Mouse (Mus musculus) c-Kit-negative CD71-positive TER-119-positive erythroid progenitor cells, embryonic 14.5 days (primary cell): ENCODE results near the gene Gk2.

Experiments
- DNase-seq: peaks from one replicate; pipeline ENCODE4 v3.0.0-alpha.2; 2013; ENCODE audit warnings: low read depth, low spot score

The Gk2 gene

GRCm38 (mm10) chr5:97456816-97457215 lies at the start of gene Gk2:
Gk2 (minus strand) TSS chr5:97457021.
- DNase-seq, result no peak

DNA sequence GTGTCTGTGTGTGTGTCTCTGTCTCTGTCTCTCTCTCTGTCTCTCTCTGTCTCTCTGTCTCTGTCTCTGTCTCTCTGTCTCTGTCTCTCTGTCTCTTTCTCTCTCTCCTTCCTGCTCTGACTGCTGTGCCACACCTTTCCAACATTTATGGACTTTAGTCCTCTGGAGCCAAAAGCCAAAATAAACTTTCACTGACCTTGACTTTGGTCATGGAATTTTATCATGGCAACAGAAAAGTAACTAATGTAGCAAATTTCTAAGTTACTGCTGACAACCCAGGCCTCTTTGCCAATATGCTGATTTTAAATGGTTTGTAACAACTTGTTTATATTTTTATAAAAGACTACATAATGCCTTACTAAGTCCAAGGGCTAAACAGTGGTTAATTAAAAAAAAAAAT lies 41.2 kb upstream of the Gk2 start:
- DNase-seq, result no peak

DNA sequence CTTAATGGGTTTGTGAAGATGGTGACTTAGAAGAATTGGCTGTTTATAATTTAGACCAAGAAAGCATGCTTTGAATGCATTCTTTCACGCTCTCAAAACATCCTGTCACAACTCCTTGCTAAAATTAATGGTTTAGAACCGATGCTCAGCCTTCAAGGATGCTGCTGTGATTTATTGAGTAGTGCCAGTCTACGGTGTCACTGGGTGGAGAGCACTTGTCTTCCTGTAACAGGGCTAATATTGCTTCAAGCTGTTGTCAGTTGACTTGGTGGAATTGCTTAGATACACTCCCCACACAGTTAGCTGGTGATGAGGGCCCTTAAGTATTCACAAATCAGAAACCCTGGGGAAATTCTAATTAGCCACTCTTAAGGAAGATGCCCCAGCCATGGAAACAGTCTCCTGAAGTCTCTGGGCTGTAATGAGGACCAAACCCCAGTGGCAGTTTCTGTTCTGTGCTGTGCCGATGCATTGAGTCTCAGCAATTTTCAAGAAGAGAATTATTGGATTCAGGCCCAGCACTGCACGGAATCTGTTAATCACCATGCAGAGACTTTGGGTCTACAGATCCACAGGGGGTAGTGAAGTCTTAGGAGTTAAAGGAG lies 38.8 kb upstream of the Gk2 start:
- DNase-seq, result no peak

DNA sequence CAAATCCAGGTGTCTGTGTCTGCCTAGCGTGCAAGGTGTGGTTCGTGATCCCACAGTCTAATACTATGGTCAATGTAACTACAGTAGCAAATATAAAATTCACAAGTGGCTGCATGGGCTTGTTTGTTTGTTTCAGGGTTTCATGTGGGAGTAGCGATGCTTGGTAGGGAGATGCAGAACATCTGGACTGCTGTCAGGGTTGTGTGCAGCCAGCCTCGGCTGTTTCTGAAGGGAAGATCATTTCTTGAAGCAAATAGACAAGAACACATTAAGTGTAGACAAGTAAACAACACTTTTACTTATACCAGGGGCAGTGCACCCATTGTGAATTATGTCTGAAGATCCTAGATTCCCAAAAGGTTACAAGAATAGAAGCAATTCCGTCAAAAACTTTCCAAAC lies 36.6 kb upstream of the Gk2 start:
- no peak for DNase-seq

DNA sequence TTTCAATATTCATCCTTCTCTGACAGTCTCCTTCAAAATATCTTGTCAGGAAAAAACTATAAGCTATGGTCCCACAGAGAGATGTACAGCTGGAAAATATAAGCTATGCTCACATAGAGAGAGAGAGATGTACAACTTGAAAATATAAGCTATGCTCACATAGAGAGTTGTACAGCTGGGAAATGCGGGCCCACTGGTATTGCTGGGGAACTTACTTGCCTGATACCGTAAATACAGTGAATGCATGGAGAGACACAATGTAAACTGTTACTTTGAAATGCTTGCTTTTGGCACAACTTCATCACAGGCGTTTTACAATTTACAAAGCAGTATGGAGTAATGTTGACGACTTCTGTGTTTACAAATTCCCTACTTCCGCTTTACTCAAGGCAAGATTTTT lies 29.3 kb upstream of the Gk2 start:
- no peak for DNase-seq

DNA sequence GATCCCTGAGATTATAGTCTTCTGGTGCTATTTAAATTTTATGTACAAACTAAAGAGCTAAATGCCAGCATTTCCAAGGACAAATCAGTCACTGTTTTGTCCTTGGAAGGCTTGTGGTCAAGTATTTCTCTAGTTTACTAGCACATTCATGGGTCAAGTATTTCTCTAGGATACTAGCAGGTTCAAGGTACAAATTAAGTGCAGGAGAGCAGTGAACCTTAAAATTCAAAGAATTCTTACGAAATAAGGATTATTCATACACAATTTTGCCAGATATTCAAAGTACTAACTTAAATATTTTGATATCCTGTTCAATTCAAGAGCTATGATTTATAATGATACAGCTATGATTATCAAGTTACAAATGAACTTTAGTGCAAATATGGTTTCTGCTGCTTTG lies 23.2 kb upstream of the Gk2 start:
- DNase-seq, result no peak

- DNase-seq, result no peak
Observed at GRCm38 (mm10) chr5:97467246-97467645, 10.4 kb upstream of the Gk2 start.

DNA sequence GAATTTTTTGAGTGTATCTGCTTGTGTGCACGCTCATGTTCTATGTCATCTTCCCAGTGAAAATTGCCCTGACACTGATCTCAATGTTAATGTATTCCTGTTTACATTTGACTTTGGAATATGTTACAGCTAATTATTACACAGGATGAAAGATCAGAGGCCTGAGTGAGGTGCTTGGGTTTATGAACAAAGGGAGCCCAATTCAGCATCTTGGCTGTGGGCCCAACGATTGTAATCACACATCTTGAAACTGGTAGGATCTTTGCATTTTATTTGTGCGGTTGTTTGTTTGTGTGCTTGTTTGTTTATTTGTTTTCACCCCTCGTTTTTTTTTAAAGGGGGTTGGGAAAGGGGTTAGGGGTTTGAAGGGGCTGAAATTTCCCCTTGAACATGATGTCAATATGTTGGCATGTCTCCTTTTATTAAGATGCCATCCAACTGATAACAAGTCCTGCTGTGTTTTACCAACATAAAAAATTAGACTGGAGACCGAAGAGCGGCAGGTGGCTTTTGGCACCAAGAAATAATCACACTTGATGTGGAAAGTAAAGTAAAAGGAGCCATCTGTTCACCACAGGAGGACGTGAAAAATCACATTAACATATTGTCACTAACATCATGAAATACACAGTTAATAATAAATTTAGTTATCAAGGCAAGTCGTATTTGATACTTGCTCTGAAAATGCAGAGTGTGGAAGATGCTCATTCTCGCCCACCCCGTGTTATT lies 9.8 kb upstream of the Gk2 start:
- DNase-seq, result no peak

GRCm38 (mm10) chr5:97465956-97466355 lies 9.1 kb upstream of the Gk2 start:
- no peak for DNase-seq

DNA sequence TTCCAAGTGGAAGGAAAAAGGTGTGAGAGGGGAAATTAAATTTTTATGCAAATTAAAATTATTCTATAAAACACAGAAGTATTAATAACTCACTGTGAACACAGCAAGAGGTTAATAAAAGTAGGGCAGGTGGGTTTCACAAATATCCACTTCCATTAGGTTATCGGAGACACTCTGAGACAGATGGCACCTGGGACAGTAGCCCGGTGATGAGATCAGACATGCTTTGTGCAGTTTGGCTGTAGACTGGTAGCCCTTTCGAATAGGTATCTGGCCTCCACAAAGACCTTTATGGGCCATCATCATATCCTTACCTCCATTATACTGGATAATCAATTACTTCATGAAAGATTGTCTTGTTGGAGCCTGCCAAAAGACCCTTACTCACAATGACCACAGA lies 6.0 kb upstream of the Gk2 start:
- no peak for DNase-seq

DNA sequence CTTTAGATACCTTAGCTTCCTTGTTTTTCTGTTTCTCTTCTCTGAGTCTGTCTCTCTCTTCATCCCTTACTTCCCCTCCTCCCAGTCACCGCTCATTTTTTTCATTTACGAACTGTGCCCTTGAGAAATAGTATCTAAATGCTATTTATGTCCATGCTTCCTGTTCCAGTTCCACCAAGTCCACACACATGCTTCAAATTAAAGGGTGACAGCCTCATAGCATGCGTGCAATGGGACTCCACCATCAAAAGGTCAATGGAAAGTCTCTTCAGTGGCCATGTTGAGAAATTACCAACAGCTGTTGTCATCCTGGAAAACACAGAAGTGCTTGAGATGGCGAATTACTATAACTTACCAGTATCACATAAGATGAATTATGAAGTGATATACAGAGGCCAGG lies 5.4 kb downstream of the Gk2 start:
- DNase-seq, result no peak

DNA sequence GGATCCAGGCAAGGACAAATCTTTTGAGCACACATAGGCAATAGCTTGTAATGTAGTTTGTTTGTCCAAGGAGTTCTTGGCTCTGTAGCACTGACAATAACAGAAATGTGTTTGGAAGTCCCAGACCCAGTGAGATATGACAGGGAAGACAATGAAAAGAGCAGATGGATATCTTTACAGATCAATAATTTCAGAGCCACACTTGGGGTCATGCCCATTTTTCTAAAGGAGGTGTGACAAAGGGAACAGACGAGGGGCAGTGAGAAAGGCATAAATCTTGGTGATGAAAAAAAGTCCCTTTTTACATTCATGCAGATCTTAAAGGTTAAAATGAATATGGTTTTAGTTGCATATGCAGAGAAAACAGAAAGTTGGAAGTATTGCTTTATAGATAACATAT lies 12.6 kb downstream of the Gk2 start:
- DNase-seq, result no peak

DNA sequence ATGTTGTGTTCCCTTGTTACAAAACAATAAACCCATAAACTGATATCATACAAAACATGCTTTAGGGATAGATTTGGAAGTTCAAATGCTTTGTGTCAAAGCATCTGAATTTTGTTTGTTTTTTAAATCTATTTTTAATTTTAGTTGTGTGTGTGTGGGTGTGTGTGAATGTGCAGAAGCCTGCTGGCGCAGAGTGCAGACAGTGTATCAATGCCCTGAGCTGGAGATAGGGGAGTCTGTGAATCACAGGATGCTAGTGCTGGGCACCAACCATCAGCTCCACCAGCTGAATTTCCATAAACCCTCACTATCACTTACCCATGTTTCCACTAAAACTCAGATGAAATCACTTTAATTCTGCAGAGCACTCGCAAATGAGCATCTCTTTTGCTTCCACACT lies 24.3 kb downstream of the Gk2 start:
- no peak for DNase-seq

DNA sequence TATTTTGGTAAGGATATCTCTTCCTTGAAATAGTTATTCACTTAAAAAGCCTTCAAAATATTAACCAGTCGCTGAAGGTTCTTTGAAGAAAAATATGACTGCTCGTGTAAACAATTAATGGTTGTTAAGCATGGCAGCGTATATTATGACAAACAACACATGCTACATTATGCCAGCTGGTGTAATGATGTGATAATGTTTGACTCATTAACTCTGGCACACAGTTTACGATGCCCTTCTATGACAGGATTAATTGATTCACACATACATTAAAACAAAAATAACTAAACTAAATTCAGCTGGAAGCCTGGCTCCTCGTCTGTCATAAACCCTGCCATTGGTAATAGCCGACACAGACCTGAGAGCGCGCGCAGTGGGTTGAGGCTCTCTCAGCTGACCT lies 26.8 kb downstream of the Gk2 start:
- no peak for DNase-seq

DNA sequence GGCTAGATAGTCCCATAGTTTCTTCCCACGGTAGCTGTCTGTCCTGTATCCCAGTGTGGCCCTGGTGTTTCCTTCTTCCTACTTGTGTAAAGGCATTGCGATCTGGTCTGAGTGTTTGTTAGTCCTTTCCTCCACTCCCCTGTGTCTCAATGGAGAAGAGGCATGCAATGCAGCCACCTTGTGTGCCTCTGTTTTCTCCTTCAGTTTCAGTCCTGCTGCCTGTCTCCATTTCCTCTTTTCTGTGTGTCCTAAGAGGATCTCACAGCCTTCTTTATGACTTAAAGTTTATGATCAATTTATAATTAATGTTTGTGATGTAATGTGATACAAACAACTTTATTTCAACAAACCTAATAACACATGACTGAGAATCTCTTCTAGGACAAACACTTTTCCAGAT lies 35.2 kb downstream of the Gk2 start:
- DNase-seq, result no peak

GRCm38 (mm10) chr5:97417185-97417584 lies 39.6 kb downstream of the Gk2 start:
- DNase-seq, result no peak

DNA sequence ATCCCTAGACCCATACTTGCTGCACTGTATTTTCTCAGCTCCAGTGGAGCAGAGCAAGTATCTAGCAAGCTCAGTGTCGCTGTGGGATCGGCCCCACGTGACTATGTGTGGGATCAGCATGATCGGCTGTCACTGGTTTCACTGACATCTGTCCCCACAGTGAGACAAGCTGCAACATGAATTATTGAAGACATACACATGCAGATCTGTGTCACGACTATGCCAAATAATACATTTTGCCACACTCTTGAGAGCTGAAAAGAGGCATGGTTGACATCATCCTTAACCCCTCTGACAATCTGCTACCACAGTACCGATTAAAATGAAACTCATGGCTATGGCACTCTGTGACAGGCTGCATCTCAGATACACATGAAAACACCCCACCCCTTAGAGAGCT lies 41.0 kb downstream of the Gk2 start:
- no peak for DNase-seq

DNA sequence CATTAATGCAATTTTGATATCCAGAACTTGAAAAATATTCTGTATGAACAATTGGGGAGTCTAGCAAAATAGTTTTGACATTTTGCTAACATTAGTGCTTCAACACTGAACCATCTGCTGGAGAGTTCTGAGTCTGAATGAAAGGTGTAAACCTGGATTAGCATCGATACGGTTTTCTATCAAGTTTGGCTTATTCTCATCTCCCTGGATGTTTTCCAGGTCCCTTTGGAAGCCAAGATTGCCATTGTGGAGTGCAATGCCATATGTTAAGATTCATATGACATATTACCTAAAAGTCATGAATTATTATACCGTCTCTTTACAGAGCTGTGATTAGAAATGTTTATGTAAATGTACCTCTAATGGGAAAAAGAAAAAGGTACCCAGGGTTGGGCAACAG lies 43.1 kb downstream of the Gk2 start:
- no peak for DNase-seq

DNA sequence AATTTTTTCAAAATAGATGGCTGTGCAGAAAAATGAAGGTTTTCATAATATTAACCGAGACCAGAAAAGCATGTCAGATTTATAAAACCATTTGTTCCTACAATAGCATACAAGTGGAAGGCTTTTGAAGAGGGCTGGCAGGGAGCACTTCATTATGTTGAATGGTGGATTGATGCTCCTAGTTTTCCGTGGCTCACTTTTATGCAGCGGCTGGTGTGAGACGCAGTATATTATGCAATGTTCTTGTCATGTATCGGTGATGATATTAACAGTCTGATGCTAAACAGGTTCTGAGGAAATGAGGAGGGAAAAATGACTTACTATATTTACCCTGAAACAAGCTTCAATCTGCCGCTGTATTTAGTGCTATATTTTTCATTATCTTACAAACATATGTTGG lies 46.6 kb downstream of the Gk2 start:
- DNase-seq, result no peak

GRCm38 (mm10) chr5:97409234-97409704 lies 47.6 kb downstream of the Gk2 start:
- DNase-seq, result no peak
